Mouse (Mus musculus): Measurements from ENCODE around the gene Pibf1.

The Pibf1 gene

DNA sequence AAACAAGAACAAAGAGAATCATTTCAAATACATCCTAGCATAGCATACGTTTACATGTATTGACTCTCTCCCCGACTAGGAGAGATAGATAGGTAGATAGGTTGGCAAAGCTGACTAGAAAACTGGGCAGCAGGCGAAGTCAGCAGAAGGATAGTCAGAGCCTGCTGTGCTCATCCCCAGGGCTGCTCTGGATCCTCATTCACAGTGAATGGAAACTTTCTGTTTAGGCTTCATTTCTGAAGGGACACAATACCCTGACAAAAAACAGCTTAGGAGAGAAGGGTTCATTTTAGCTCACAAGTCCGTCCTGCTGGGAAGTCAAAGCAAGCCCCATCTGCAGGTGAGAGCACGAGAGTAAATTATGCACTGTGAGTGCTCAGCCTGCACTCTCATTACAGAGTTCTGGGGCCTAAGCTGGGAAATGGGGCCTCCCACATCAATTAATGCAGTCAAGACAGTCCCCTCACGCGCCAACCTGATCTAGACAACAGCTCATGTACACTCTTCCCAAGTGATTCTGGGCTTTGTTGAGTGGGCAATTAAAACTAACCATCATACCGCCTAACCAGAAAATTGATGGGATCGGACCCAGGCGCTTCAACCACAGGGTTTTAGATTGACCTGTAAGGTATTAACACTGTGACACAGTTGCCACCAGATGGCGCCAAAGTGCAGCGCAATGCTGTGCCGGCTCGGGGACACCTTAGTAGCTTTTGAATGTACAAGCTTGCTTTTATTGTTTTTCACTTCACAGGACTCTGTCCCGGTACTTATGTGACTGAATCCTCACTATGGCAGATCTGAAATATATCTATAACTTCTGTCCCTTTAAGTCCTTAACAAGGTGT, 42.8 kb downstream of the Pibf1 start:
- DNase-seq (ENCODE audit: low spot score): peak; percentile 80

DNA sequence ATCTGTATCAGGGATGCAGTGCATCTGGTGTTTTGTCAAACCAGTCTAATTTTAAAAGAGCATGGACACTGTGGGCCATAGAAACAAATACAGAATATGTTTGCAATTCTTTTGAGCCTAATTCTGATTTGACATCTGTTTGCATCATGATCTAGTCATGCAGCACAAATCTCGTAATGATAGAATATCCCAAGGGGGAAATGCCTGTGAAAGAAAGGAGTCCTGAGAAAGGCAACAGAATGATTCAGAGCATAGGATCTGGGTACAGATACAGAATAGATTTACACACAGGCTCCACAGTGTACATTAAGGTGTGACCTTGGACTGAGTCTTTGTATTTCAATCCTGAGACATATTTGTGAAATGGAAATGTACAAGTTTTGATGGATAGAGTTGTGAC, 47.6 kb downstream of the Pibf1 start:
- DNase-seq (ENCODE audit: low spot score): no peak

DNA sequence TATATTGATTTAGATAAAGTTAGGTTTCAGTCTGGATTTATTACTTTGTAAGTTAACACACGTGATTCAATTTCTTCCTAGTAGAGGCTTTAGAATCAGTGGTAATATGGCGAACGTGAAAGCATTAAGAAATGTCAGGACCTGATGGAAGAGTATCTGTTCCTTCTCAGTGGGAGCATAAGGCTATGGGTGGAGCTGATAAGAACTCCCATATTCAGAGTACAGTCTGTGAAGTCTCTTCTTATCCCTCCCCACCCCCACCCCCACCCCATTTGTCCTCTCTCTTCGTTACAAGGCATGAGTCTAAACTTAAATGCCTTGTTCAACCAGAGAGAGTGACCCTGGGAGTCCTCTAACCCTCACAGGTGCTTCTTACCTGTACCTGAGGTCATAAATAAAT, 53.5 kb downstream of the Pibf1 start:
- DNase-seq (ENCODE audit: low spot score): no peak

DNA sequence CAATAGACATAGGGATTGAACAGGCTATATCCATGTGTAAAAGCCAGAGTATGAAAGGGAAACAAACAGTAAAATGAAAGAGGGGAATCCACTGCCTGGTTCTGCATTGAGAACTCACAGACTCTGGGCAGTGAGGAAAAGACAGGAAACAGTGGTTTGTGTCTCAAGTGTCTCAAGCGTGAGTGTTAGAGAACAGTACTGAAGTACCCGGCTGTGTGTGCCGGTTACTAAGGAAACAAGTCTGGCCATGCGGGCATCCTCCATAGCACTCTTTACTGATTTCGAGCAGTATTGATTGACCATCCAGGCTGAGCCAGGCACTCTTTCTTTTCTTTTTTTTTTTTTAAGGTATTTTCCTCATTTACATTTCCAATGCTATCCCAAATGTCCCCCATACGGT, 60.7 kb downstream of the Pibf1 start:
- DNase-seq (ENCODE audit: low spot score): no peak

DNA sequence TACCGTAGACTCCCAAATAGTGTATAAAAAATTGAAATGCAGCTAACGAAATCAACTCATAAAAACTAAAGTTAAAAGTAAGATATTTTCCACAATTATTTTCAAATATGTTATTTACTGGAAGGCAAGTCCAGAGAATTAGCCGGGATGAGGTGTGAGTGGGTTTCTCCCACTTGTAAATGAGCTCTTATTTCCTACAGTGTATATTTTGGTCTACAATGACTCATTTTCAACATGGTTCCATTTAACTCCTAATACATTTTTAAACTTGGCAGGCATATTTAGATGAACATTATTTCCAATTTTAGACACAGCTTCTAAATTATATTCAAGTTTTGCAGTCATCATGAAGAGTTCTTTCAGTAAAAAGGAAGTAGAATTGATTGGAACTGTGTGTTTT, 63.8 kb downstream of the Pibf1 start:
- DNase-seq (ENCODE audit: low spot score): no peak

DNA sequence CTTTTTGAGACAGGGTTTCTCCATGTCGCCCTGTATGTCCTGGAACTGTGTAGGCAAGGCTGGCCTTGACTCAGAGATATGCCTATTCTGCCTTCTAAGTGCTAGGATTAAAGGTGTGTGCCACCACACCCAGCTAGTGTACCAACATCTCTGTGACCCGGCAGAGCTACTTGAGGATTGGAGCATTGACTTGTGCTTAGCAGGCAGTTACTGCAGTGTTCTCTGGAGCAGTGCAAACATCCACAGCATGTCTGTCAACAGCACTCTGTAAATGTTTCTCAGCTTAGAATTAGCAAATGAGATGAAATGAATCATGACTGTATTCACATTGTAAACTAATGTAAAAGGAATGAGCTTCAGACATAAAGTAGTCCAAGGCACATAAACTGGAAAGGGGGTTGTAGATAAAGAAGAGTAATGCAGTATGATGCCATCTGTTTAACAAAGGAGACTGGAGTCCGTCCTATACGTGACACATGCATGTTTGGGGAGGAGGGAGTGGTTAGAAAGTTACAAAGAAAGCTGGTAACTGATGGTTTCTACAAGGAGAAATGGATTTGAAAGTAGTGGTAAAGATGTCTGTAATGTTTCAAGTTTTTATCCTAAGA, 75.0 kb downstream of the Pibf1 start:
- DNase-seq (ENCODE audit: low spot score): no peak

DNA sequence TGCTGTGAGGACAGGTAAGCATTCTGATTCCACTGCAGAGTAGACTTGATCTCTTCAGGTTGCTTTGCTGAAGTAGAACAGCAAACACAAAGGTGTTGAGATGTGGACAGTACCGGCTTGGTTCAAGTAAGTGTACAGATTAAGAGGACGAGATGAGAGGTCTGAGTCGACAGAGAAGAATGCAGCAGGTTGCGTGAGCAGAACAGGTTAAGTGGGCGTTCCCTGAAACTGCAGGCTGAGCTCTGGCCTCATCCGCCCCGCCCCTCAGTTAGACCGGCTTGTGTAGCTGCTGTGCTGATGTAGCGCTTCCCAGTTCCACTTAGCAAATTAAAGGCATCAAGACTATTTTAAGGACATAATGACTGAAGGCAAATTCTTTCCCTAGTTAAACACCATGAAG, 77.3 kb downstream of the Pibf1 start:
- DNase-seq (ENCODE audit: low spot score): no peak

DNA sequence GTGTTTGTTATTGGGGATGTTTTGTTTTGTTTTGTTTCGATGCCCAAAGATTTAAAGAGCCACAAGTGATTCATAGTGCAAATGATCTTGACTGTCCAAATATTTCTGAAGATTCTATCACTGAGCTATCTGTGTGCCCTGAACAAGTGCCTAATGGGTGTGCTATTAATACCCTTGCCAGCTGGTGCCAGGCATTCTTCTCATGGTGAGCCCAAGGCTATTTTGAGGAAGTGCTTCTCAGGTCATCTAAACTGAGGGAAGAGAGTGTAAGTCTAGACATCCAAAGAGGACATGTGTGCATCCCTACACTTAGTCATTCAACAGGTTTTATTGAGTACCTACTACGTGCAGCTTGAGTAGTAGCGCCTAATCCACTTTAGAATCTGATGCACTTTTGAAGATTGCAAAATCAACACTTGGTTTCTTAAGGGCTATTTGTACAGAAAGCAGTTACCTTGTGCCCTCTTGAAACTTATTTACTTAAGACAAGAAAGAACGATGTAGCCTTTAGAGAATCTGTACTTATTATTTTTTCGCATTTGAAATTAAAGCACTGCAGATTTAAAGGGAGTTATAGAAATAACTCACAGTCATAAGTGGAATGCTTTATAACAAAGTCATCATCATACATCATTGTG, 91.0 kb downstream of the Pibf1 start:
- no peak for DNase-seq (ENCODE audit: low spot score)

DNA sequence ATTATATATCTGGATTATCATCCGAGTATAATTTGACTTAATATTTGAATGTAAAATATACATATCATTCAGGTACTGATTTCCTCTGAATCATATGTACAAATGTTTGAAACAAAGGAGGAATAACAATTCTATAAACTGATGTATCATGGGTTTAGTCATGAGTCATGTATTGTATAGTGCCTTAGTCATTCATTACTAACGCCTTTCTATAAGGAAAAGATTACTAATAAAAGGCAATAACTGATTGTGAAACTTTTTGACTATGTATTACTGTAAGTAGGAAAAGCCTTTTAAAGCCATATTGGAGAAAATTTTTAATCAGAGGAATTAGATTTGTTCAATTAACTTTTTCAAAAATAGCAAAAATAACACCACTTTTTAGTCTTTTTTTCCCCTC, 106.6 kb downstream of the Pibf1 start:
- DNase-seq (ENCODE audit: low spot score): no peak

DNA sequence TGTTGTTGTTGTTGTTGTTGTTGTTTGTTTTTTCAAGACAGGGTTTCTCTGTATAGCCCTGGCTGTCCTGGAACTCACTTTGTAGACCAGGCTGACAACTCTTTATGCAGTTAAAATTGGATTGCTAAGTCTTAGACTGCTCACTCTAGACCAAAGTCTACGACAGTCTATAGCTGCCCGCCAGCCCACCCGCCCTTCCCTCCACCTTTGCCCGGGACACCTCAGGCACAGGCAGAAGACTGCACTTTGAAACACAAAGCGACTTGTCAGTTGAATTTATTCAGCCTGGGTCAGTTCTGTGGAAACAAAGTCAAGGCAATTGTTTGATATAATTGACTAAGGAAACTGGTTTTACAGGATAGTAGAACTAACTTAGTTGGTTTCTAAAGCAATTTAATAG, 107.4 kb downstream of the Pibf1 start:
- DNase-seq (ENCODE audit: low spot score): no peak

DNA sequence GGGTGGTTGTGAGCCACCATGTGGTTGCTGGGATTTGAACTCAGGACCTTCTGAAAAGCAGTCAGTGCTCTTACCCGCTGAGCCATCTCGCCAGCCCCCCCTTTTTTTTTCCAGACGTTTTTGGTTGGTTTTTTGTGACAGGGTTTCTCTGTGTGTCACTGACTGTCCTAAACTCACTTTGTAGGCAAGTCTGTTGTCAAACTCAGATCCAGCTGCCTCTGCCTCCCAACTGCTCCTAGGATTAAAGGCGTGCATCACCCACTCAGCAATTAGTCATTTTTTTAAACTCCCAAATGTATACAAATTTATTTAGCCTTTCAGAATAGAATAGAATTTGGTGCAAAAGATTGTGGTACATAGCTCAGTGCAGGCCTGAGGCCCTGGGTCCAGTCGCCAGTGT, 111.2 kb downstream of the Pibf1 start:
- no peak for DNase-seq (ENCODE audit: low spot score)

DNA sequence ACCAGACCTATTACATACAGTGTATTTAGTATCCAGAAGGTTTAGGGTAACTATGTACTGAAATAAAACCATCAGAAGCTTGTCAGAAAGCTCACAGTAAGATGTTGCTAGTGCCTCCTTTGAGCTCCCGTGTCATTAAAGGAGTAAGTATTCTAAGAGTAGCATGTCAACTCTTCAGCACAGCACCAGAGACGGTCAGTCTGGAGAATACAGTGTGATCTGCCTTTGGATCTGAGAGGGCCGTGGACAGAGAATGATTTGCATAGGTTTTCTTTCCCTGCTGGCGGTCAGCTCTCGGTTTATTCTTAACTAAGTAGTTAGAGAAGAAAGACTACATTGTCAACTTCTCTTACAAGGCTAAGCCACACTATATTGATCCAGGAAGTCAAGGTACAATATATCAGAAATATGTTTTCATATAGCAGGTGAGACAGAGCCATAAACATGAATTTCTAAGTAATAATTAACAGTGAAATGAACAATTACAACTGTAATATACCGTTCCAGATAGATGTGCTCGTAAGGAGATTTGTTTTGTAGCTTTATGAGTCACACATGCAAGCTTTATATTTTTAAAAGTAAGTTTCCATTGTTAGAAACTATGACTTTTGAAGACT, 119.3 kb downstream of the Pibf1 start:
- no peak for DNase-seq (ENCODE audit: low spot score)

DNA sequence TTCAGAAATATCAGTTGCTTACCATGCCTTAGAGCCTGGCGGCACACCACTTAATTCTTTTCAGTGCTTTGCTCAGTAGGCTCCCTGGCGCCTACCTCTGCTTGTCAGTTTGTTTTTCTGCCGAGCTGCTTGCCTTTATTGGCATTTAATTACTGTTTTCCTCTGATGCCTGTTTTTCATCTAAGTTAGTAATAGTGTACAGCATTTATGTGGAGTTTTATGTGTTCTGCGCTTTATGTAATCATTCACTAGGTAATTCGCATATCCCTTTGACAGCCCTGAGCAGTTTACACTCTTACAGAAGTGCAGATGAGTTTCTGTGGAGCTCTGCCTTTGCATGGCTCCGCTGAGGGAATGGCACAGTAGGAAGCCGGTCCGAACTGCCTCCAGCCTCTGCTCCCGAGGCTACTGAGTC, 120.5 kb downstream of the Pibf1 start:
- no peak for DNase-seq (ENCODE audit: low spot score)

DNA sequence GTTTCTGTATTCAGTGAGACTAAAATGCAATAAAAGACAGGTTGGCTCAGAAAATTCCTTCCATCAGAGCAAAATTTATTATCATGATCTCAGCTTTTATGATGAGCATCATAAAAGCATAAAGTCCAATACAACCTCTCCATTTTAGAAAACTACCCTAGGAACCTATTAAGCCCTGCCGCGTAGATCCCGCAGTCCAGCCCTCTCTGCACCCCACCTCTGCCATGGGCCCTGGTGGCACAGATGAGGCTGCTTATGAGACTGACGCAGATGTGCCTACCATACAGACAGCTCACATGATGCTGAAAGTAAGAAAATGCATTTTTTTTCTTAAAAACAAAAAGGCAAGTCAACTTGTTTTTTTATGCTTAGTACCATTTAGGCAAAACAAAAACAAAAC, 126.7 kb downstream of the Pibf1 start:
- DNase-seq (ENCODE audit: low spot score): no peak

DNA sequence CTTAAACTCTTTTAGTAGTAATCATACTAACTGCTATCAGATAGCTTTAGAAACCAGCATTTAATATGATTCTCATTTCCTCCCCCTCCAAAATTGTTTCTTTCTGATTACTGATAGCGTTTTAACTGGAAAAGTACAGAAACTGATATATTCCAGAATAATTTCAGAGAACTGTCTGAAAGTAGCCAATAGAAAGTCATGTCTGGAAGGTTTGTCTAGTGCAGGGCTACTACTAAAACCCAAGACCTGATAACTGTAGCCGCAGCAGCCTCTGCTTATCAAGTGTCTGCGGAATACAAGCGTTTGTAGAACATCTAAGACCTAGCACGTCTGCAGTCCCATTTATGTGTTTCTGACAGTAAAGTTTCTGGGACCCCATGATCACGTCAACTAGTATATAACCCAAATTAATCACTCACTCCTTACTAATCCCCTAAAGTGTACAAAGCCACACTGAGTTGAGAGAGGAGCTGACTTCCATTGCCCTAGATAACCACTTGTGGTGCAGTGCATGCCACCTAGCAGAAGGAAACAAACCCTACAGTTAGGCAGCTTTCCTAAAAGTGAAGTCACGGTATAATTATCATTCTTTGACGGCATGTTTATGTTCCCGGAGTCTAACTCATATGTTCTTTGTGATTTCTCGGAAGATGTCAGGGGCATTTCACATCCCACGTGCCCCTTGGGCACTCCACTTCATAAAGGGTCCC, 130.0 kb downstream of the Pibf1 start:
- DNase-seq (ENCODE audit: low spot score): no peak

DNA sequence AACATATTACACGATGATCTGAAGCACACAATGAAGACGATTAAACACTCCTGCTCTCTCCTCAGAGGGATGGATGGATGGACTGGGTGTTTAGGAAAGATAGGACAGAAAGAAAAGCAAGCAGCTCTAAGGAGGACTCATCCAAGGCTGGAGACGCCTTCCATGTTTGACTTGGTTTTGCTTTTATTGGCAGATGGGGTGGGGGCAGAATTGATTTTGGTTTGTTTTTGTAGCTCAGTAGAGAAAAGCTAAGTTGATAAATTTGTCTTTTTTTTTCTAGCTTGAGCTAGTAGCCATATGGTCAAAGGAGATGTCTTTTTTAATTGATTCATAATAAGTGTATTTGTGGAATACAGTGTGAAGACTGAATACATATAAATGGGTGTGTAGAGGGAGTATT, 133.8 kb downstream of the Pibf1 start:
- no peak for DNase-seq (ENCODE audit: low spot score)

DNA sequence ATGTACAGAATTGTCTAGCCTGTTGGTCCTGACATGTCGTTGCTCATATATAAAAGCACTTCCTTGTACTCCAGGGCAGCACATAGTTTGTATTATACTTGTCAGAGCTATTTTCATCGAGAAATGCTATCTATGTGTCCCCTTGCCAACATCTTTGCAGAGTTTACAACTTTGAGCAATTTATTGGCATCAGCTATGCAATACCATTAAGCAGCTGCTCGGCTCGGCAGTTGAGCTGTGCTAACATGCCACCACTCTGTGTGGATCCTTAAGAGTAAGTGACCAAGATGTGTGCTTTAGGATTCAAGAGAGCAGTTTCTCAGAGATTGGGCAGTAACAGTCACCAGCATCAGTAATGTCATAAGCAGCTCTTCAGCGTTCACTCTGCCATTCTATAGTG, 137.9 kb downstream of the Pibf1 start:
- DNase-seq (ENCODE audit: low spot score): no peak

DNA sequence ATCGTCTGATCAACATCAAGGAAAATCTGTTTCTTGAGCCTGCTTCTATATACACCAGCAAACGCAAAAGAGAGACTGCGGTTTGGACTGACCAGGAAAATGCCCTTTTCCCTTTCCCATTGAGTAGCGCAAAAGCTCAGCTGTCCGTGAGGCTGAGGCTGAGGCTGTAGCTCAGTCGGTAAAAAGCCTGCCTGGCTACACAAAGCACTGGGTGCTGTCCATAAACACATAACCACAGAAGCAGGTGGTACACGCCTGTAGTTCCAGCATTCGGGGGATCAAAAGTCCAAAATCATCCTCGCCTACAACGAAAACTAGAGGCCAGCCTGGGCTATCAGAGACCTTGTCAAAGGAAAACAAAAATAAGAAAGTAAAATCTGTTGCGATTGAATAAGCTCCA, 141.3 kb downstream of the Pibf1 start:
- no peak for DNase-seq (ENCODE audit: low spot score)

DNA sequence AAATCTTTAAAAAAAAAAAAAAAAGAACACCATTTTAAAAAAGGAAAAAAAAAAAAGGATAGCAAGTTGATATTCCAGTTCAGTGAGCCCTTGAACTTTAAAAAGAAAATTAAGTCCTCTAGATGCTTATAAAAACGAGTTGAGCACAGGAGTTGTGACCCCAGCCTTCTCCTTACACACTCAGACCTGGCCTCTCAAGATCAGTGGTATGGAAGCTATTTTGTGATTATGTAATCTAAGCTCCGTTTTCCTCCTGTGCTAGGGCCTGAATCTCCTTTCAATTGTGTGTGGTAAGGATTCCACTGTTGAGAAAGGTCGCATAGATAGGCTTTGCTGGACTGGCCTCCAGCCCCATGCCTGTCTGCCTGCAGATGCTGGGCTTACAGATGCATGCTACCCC, 145.3 kb downstream of the Pibf1 start:
- DNase-seq (ENCODE audit: low spot score): no peak

DNA sequence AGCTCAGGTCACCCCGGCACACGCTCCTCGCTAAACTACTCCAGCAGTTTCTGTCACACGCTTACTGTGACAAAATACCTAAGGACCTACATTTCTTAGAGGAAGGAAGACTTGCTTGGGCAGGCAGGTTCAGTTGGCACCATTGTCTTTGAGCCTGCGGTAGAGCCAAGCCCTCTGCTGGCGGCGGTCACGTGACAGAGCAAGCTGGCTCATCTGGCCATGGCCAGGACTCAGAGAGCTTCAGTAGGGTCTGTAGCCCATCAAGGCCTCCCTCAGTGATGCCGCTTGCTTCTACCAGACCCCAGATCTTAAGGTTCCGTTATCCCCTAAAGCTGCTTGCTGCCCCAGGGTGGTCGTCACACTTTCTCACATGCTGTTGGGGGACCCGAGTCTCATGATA, 162.8 kb downstream of the Pibf1 start:
- no peak for DNase-seq (ENCODE audit: low spot score)

DNA sequence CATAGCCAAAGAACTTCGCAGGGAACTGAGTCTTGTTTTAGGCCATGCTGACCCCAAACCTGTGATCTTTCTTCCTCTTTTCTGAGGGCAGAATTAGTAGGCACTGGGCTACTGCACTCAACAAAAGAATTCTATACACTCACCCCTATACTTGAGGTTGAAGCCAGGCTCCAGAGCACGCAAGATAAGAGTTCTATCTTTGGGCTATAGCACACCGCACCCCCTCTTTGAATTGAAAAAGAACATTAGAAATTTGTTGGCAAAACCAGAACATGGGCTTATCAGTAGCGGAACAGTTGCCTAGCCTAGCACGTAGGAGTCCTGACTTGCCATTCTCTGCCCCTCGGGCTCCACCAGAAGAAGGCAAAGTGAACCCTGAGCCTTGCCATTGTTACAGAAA, 164.6 kb downstream of the Pibf1 start:
- no peak for DNase-seq (ENCODE audit: low spot score)

DNA sequence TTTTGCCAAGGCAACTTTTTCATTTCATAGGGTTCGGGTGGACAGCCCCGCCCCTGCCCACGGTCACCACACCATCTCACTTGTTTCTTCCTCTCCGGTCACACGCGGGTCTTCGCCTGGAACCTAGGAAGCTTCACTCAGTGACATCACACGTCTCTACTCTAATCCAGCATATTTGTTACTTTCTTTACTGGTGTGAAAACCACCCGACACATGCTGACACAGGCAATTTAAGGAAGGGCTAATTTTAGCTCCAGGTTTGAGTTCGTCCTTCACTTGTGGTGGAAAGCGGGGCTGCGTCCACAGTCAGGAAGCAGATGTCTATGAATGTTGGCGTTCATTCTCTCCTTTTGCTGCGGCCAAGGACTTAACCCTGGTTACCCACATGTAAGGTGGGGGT, 166.6 kb downstream of the Pibf1 start:
- no peak for DNase-seq (ENCODE audit: low spot score)
